Comparison of ENCODE assay signal across 19 mouse cellular contexts in genomic region chr14:17004714-17005113, GRCm38 (mm10).
DNase-seq lines count a peak whose midpoint lies in the region; ATAC-seq and TF ChIP-seq lines count a peak whose summit lies in the region.
"Had no signal": no experiment of that assay in that cellular context is flagged by ENCODE, and none has a peak within 500 bp of the region (broad histone marks: within the 10 kb centered on the region; RNA-seq: fewer than 3 reads in every experiment).

No protein-coding gene starts in this region.

- 93% methylated on average over 1 of the region's 1 CpGs for WGBS in heart, embryonic 10.5 days
- 64% methylated on average over 1 of the region's 1 CpGs for WGBS in intestine, embryonic 16.5 days
- WGBS in intestine, postnatal 0 days: 61% methylated on average over 1 of the region's 1 CpGs
- WGBS in lung, embryonic 15.5 days: 41% methylated on average over 1 of the region's 1 CpGs

- no peak overlapping the region for H3K4me2 ChIP-seq in intestine, embryonic 16.5 days (ENCODE audit: low read depth, low read length)
- H3K4me2 ChIP-seq in intestine, postnatal 0 days (replicated peaks; ENCODE audit: low read depth): no peak overlapping the region
- H3K4me2 ChIP-seq in lung, embryonic 15.5 days: no peak overlapping the region
- H3K4me2 ChIP-seq: forebrain, embryonic 15.5 days; liver, embryonic 12.5 days; midbrain, embryonic 12.5 days had no signal

- no peaks in the 10 kb centered on the region for H3K27me3 ChIP-seq in heart, embryonic 10.5 days (ENCODE audit: insufficient read depth, poor library complexity, severe bottlenecking)
- H3K27me3 ChIP-seq in intestine, embryonic 16.5 days (replicated peaks; ENCODE audit: control insufficient read depth, insufficient read depth, low read length): no peaks in the 10 kb centered on the region
- no peaks in the 10 kb centered on the region for H3K27me3 ChIP-seq in intestine, postnatal 0 days (replicated peaks; ENCODE audit: control insufficient read depth, insufficient read depth, low read length)
- H3K27me3 ChIP-seq in lung, embryonic 15.5 days: no peaks in the 10 kb centered on the region
- H3K27me3 ChIP-seq: forebrain, embryonic 15.5 days; liver, embryonic 12.5 days; megakaryocyte, embryonic 14.5 days; midbrain, embryonic 12.5 days had no signal

- ATAC-seq in intestine, embryonic 16.5 days: peak; percentile 63; the same call in 1 of the 2 replicates
- no peak for ATAC-seq in intestine, postnatal 0 days
- ATAC-seq in lung, embryonic 15.5 days (ENCODE audit: borderline replicate concordance, extremely low read depth, low FRiP score, low TSS enrichment): no peak
- ATAC-seq: forebrain, embryonic 15.5 days; liver, embryonic 12.5 days; liver, postnatal 0 days had no signal

- no peaks in the 10 kb centered on the region for H3K9me3 ChIP-seq in heart, embryonic 10.5 days
- H3K9me3 ChIP-seq in intestine, embryonic 16.5 days (ENCODE audit: control insufficient read depth, low read length): no peaks in the 10 kb centered on the region
- no peaks in the 10 kb centered on the region for H3K9me3 ChIP-seq in intestine, postnatal 0 days (ENCODE audit: control insufficient read depth)
- H3K9me3 ChIP-seq in lung, embryonic 15.5 days: no peaks in the 10 kb centered on the region
- H3K9me3 ChIP-seq: forebrain, embryonic 10.5 days; forebrain, embryonic 15.5 days; G1E; liver, embryonic 12.5 days; megakaryocyte, embryonic 14.5 days; midbrain, embryonic 12.5 days had no signal

- no peak for TF ChIP-seq CTCF in intestine, postnatal 0 days (IDR thresholded peaks at IDR 0.05; ENCODE audit: low read depth)

- no peak overlapping the region for H3K27ac ChIP-seq in heart, embryonic 10.5 days
- H3K27ac ChIP-seq in intestine, embryonic 16.5 days (ENCODE audit: low read length): no peak overlapping the region
- no peak overlapping the region for H3K27ac ChIP-seq in intestine, postnatal 0 days (ENCODE audit: low read depth, low read length)
- H3K27ac ChIP-seq in lung, embryonic 15.5 days: peak overlapping the region; percentile 16; the same call in 1 of the 2 replicates
- H3K27ac ChIP-seq: forebrain, embryonic 10.5 days; forebrain, embryonic 15.5 days; liver, embryonic 12.5 days; midbrain, embryonic 12.5 days had no signal

- H3K9ac ChIP-seq in intestine, embryonic 16.5 days (ENCODE audit: low read depth, low read length): no peak overlapping the region
- no peak overlapping the region for H3K9ac ChIP-seq in intestine, postnatal 0 days (ENCODE audit: low read depth, low read length)
- no peak overlapping the region for H3K9ac ChIP-seq in lung, embryonic 15.5 days
- H3K9ac ChIP-seq: forebrain, embryonic 15.5 days; liver, embryonic 12.5 days; liver, postnatal 0 days; midbrain, embryonic 12.5 days had no signal

- peak; percentile 3 for DNase-seq in heart, adult 8-10 months (ENCODE audit: low spot score)
- no peak for DNase-seq in heart, embryonic 10.5 days (ENCODE audit: low spot score)
- no peak for DNase-seq in lung, adult 18-20 months
- DNase-seq in embryo, embryonic 10 days (ENCODE audit: low spot score): no peak
- DNase-seq: adrenal gland, adult 8-10 months; layer of hippocampus, postnatal 36 days; left cerebral cortex, postnatal 4 days; liver, postnatal 0 days; thymus, adult 18-20 months; thymus, postnatal 25 days had no signal

- no peaks in the 10 kb centered on the region for H3K4me1 ChIP-seq in heart, embryonic 10.5 days
- H3K4me1 ChIP-seq in intestine, embryonic 16.5 days (ENCODE audit: control insufficient read depth, insufficient read depth, low read length): no peaks in the 10 kb centered on the region
- no peaks in the 10 kb centered on the region for H3K4me1 ChIP-seq in intestine, postnatal 0 days (replicated peaks; ENCODE audit: control insufficient read depth, insufficient read depth, low read length)
- peaks cover 11% of the 10 kb centered on the region for H3K4me1 ChIP-seq in lung, embryonic 15.5 days
- H3K4me1 ChIP-seq: forebrain, embryonic 15.5 days; liver, embryonic 12.5 days; midbrain, embryonic 12.5 days had no signal

- no peak overlapping the region for H3K4me3 ChIP-seq in heart, embryonic 10.5 days
- H3K4me3 ChIP-seq in intestine, embryonic 16.5 days (ENCODE audit: low read length): no peak overlapping the region
- H3K4me3 ChIP-seq in intestine, postnatal 0 days (ENCODE audit: low read depth, low read length): no peak overlapping the region
- H3K4me3 ChIP-seq in lung, embryonic 15.5 days: no peak overlapping the region
- H3K4me3 ChIP-seq: forebrain, embryonic 10.5 days; forebrain, embryonic 15.5 days; liver, embryonic 12.5 days; megakaryocyte, embryonic 14.5 days; midbrain, embryonic 12.5 days had no signal

- H3K36me3 ChIP-seq in heart, embryonic 10.5 days: no peaks in the 10 kb centered on the region
- H3K36me3 ChIP-seq in intestine, embryonic 16.5 days (ENCODE audit: control insufficient read depth, insufficient read depth, low read length): no peaks in the 10 kb centered on the region
- H3K36me3 ChIP-seq in intestine, postnatal 0 days (ENCODE audit: control insufficient read depth, insufficient read depth): no peaks in the 10 kb centered on the region
- H3K36me3 ChIP-seq in lung, embryonic 15.5 days: no peaks in the 10 kb centered on the region
- H3K36me3 ChIP-seq: forebrain, embryonic 10.5 days; forebrain, embryonic 15.5 days; G1E; liver, embryonic 12.5 days; midbrain, embryonic 12.5 days had no signal
